31 mouse cellular contexts compared by ENCODE assay signal in the genomic region with DNA sequence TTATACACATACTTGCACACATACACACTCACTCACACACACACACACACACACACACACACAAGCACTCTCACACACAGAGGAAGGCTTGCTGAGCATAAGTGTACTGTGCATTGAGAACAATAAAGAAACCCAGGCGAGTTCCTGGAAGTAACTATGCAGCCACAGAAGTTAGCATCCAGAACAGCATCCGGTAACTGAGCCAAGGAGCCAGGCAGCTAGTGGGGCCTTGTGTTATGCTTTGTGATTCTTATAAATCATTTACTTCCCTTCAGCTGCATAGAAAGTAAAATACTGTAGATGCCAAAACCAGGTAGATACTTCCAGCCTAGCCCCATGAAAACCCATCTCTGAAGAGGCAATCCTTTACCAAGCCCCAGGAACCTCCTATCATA.
DNase-seq lines count a peak whose midpoint lies in the region; ATAC-seq and TF ChIP-seq lines count a peak whose summit lies in the region.
"Had no signal": no experiment of that assay in that cellular context is flagged by ENCODE, and none has a peak within 500 bp of the region (broad histone marks: within the 10 kb centered on the region; RNA-seq: fewer than 3 reads in every experiment).

No protein-coding gene starts in this region.

- ATAC-seq in kidney, postnatal 0 days (replicated peaks; ENCODE audit: low FRiP score, low read depth), result no peak
- ATAC-seq: activated CD4-positive, CD25-positive, alpha-beta regulatory T cell, adult 4 months; CD4-positive, CD25-positive, alpha-beta regulatory T cell, adult 4 months; hindbrain, postnatal 0 days; intestine, embryonic 16.5 days had no signal

- 58% methylated on average over 2 of the region's 2 CpGs for WGBS in kidney, postnatal 0 days

- H3K9ac ChIP-seq in kidney, postnatal 0 days (ENCODE audit: low read depth, low read length), result no peak overlapping the region
- H3K9ac ChIP-seq: forebrain, embryonic 15.5 days; hindbrain, embryonic 12.5 days; limb, embryonic 12.5 days; liver, embryonic 15.5 days; lung, embryonic 15.5 days; midbrain, embryonic 12.5 days; neural tube, embryonic 13.5 days had no signal

- peak overlapping the region; percentile 79 for H3K27ac ChIP-seq in kidney, postnatal 0 days
- H3K27ac ChIP-seq: forebrain, embryonic 15.5 days; heart, embryonic 10.5 days; hindbrain, embryonic 12.5 days; hindbrain, postnatal 0 days; left cerebral cortex, adult 2 months; limb, embryonic 12.5 days; liver, embryonic 15.5 days; lung, embryonic 15.5 days; midbrain, embryonic 12.5 days; neural tube, embryonic 13.5 days; stomach, postnatal 0 days had no signal

- H3K36me3 ChIP-seq in kidney, postnatal 0 days (ENCODE audit: insufficient read depth, low read length), result no peaks in the 10 kb centered on the region
- H3K36me3 ChIP-seq: forebrain, embryonic 15.5 days; heart, embryonic 10.5 days; hindbrain, embryonic 12.5 days; limb, embryonic 12.5 days; liver, embryonic 15.5 days; lung, embryonic 15.5 days; midbrain, embryonic 12.5 days; neural tube, embryonic 13.5 days had no signal

- H3K9me3 ChIP-seq in kidney, postnatal 0 days (replicated peaks; ENCODE audit: low read length), result no peaks in the 10 kb centered on the region
- H3K9me3 ChIP-seq: forebrain, embryonic 15.5 days; heart, embryonic 10.5 days; hindbrain, embryonic 12.5 days; limb, embryonic 12.5 days; liver, embryonic 15.5 days; lung, embryonic 15.5 days; midbrain, embryonic 12.5 days; neural tube, embryonic 13.5 days had no signal

- H3K4me1 ChIP-seq in kidney, postnatal 0 days (replicated peaks; ENCODE audit: insufficient read depth, low read length), result no peaks in the 10 kb centered on the region; the same call in 1 of the 2 replicates
- H3K4me1 ChIP-seq: heart, embryonic 10.5 days; liver, embryonic 15.5 days; lung, embryonic 15.5 days; midbrain, embryonic 12.5 days had no signal

- peak; percentile 67 for DNase-seq in kidney, adult 11 months
- DNase-seq in kidney, postnatal 10 days, result no peak
- DNase-seq in kidney, adult 8-10 months, result peak; percentile 37 to 63
- peak; percentile 36 for DNase-seq in kidney, postnatal 0 days (ENCODE audit: low spot score)
- no peak for DNase-seq in layer of hippocampus, adult 9-11 months
- DNase-seq in urinary bladder, postnatal 36 days (ENCODE audit: low spot score in 2 of 2), result no peak
- no peak for DNase-seq in gastrocnemius, postnatal 10 days
- DNase-seq: adrenal gland, adult 2 months; adrenal gland, postnatal 36 days; cerebellum, adult 2 months; cerebellum, postnatal 14 days; gastrocnemius, postnatal 14 days; heart, postnatal 36 days; lung, postnatal 36 days; right cerebral cortex, postnatal 4 days; thymus, adult 18-20 months; thymus, postnatal 36 days had no signal

- no peak overlapping the region for H3K4me2 ChIP-seq in kidney, postnatal 0 days (ENCODE audit: low read length)
- H3K4me2 ChIP-seq: forebrain, embryonic 15.5 days; hindbrain, embryonic 12.5 days; limb, embryonic 12.5 days; liver, embryonic 15.5 days; lung, embryonic 15.5 days; midbrain, embryonic 12.5 days; neural tube, embryonic 13.5 days had no signal

- no peak overlapping the region for H3K4me3 ChIP-seq in kidney, postnatal 0 days (replicated peaks; ENCODE audit: low read depth, low read length)
- H3K4me3 ChIP-seq: forebrain, embryonic 15.5 days; heart, embryonic 10.5 days; hindbrain, embryonic 12.5 days; left cerebral cortex, adult 2 months; limb, embryonic 12.5 days; liver, embryonic 15.5 days; lung, embryonic 15.5 days; midbrain, embryonic 12.5 days; neural tube, embryonic 13.5 days had no signal

- no peak for TF ChIP-seq CTCF in kidney, postnatal 0 days (IDR thresholded peaks at IDR 0.05; ENCODE audit: low read depth)

- no peaks in the 10 kb centered on the region for H3K27me3 ChIP-seq in kidney, postnatal 0 days (ENCODE audit: insufficient read depth, low read length)
- H3K27me3 ChIP-seq: forebrain, embryonic 15.5 days; hindbrain, embryonic 12.5 days; liver, embryonic 15.5 days; lung, embryonic 15.5 days; midbrain, embryonic 12.5 days; neural tube, embryonic 13.5 days had no signal

Comparison
In these comparisons a context has a peak if more than half of its experiments do, and no peak if none do; other contexts are left out.
1. DNase-seq: peak in kidney, adult 11 months (single experiment), kidney, adult 8-10 months (2 of 2) and kidney, postnatal 0 days (single experiment); none in kidney, postnatal 10 days (single experiment), layer of hippocampus, adult 9-11 months (single experiment), urinary bladder, postnatal 36 days (0 of 2) and gastrocnemius, postnatal 10 days (single experiment).